Mouse (Mus musculus): ENCODE data around the gene Abhd4.

Gene Abhd4

GRCm38 (mm10) chr14:54239002-54239736, 14.8 kb upstream of the Abhd4 start:
- DNase-seq (ENCODE audit: low read depth, low spot score): peak; percentile 63

- no peak for DNase-seq (ENCODE audit: low read depth, low spot score)
Observed at GRCm38 (mm10) chr14:54240542-54240941, 13.4 kb upstream of the Abhd4 start.

GRCm38 (mm10) chr14:54244183-54244582, 9.8 kb upstream of the Abhd4 start:
- DNase-seq (ENCODE audit: low read depth, low spot score): no peak

- no peak for DNase-seq (ENCODE audit: low read depth, low spot score)
Observed at GRCm38 (mm10) chr14:54246232-54246631, 7.8 kb upstream of the Abhd4 start.

GRCm38 (mm10) chr14:54249326-54249725, 4.7 kb upstream of the Abhd4 start:
- no peak for DNase-seq (ENCODE audit: low read depth, low spot score)

GRCm38 (mm10) chr14:54250122-54250521, 3.9 kb upstream of the Abhd4 start:
- no peak for DNase-seq (ENCODE audit: low read depth, low spot score)

- DNase-seq (ENCODE audit: low read depth, low spot score): no peak
Observed at GRCm38 (mm10) chr14:54254670-54255202, 748 bp downstream of the Abhd4 start.

- no peak for DNase-seq (ENCODE audit: low read depth, low spot score)
Observed at GRCm38 (mm10) chr14:54258131-54258670, 4.2 kb downstream of the Abhd4 start.

GRCm38 (mm10) chr14:54259003-54259721, 5.2 kb downstream of the Abhd4 start:
- DNase-seq (ENCODE audit: low read depth, low spot score): peak; percentile 65

GRCm38 (mm10) chr14:54259722-54260085, 5.7 kb downstream of the Abhd4 start:
- no peak for DNase-seq (ENCODE audit: low read depth, low spot score)

GRCm38 (mm10) chr14:54260196-54260595, 6.2 kb downstream of the Abhd4 start:
- no peak for DNase-seq (ENCODE audit: low read depth, low spot score)

- DNase-seq (ENCODE audit: low read depth, low spot score): no peak
Observed at GRCm38 (mm10) chr14:54261386-54261785, 7.4 kb downstream of the Abhd4 start.

GRCm38 (mm10) chr14:54262622-54263021, 8.6 kb downstream of the Abhd4 start:
- no peak for DNase-seq (ENCODE audit: low read depth, low spot score)

- DNase-seq (ENCODE audit: low read depth, low spot score): no peak
Observed at GRCm38 (mm10) chr14:54263099-54263498, 9.1 kb downstream of the Abhd4 start.

GRCm38 (mm10) chr14:54264231-54264630, 10.2 kb downstream of the Abhd4 start:
- no peak for DNase-seq (ENCODE audit: low read depth, low spot score)

- DNase-seq (ENCODE audit: low read depth, low spot score): no peak
Observed at GRCm38 (mm10) chr14:54265093-54265492, 11.1 kb downstream of the Abhd4 start.

- DNase-seq (ENCODE audit: low read depth, low spot score): no peak
Observed at GRCm38 (mm10) chr14:54265951-54266350, 12.0 kb downstream of the Abhd4 start.

- no peak for DNase-seq (ENCODE audit: low read depth, low spot score)
Observed at GRCm38 (mm10) chr14:54267966-54268365, 14.0 kb downstream of the Abhd4 start.

GRCm38 (mm10) chr14:54269566-54269965, 15.6 kb downstream of the Abhd4 start:
- DNase-seq (ENCODE audit: low read depth, low spot score): no peak

GRCm38 (mm10) chr14:54270413-54270812, 16.4 kb downstream of the Abhd4 start:
- no peak for DNase-seq (ENCODE audit: low read depth, low spot score)

- no peak for DNase-seq (ENCODE audit: low read depth, low spot score)
Observed at GRCm38 (mm10) chr14:54271976-54272606, 18.1 kb downstream of the Abhd4 start.

- no peak for DNase-seq (ENCODE audit: low read depth, low spot score)
Observed at GRCm38 (mm10) chr14:54272696-54273095, 18.7 kb downstream of the Abhd4 start.
